Mouse (Mus musculus) kidney, embryonic 14.5 days (tissue): ENCODE data around the gene Zfp324. TPM values are rescaled to one million over a fixed set of nuclear protein-coding genes. Genes with fewer than 3 reads are reported as not detected.

Source experiments
- ATAC-seq: fragments of 200-750 bp; cut with Nextera tagmentation; 2 replicates; pipeline ENCODE4 v1.8.0; 2017; ENCODE audit warnings: moderate number of reproducible peaks, mild to moderate bottlenecking, moderate TSS enrichment, moderate library complexity; ENCODE audit not compliant: low FRiP score, low TSS enrichment
- H3K27ac ChIP-seq: fragments of 300-500 bp; sonication (generic); 2 replicates; pipeline ENCODE4 v1.5.1; 2014; ENCODE audit warnings: low read depth, mild to moderate bottlenecking, low read length, moderate library complexity, mixed read lengths
- H3K27me3 ChIP-seq: fragments of 300-500 bp; sonication (generic); 2 replicates; pipeline ENCODE4 v1.6.1; 2014; ENCODE audit warnings: mild to moderate bottlenecking, low read length; ENCODE audit not compliant: control insufficient read depth, insufficient read depth
- H3K36me3 ChIP-seq: fragments of 300-500 bp; sonication (generic); 2 replicates; pipeline ENCODE4 v1.6.1; 2014; ENCODE audit warnings: low read length, mixed read lengths; ENCODE audit not compliant: control insufficient read depth, insufficient read depth
- H3K4me1 ChIP-seq: fragments of 300-500 bp; sonication (generic); 2 replicates; pipeline ENCODE4 v1.6.1; 2014; ENCODE audit warnings: low read length, mixed read lengths; ENCODE audit not compliant: control insufficient read depth, insufficient read depth
- H3K4me2 ChIP-seq: fragments of 300-500 bp; sonication (generic); replicated peaks from 2 replicates; pipeline ENCODE4 v1.6.1; 2014; ENCODE audit warnings: low read depth, mild to moderate bottlenecking, low read length
- H3K4me3 ChIP-seq: fragments of 300-500 bp; sonication (generic); 2 replicates; pipeline ENCODE4 v1.5.1; 2014; ENCODE audit warnings: mild to moderate bottlenecking, low read length
- H3K9ac ChIP-seq: fragments of 300-500 bp; sonication (generic); 2 replicates; pipeline ENCODE4 v1.6.1; 2014; ENCODE audit warnings: low read depth, mild to moderate bottlenecking, low read length, moderate library complexity
- H3K9me3 ChIP-seq: fragments of 300-500 bp; sonication (generic); 2 replicates; pipeline ENCODE4 v1.6.1; 2016; ENCODE audit warnings: low read length; ENCODE audit not compliant: control insufficient read depth
- WGBS: fragments of 180-500 bp; shearing (Covaris S2); extraction: QIAGEN DNeasy Blood & Tissue Kit; methylation state at CpG from one replicate; pipeline ENCODE4 v1.1.7; 2014; 5-methylcytosine and 5-hydroxymethylcytosine counted together
- polyA plus RNA-seq: library from polyadenylated mRNA; unstranded; fragments of >200 nt; fragmentation: Nextera tagmentation; extraction: Ambion mirVana; gene quantifications from 2 replicates; pipeline ENCODE4 v1.2.1, GENCODE M21; 2014

Gene Zfp324
- polyA plus RNA-seq, 1 experiment from 2014 or later: 9.3 TPM

DNA sequence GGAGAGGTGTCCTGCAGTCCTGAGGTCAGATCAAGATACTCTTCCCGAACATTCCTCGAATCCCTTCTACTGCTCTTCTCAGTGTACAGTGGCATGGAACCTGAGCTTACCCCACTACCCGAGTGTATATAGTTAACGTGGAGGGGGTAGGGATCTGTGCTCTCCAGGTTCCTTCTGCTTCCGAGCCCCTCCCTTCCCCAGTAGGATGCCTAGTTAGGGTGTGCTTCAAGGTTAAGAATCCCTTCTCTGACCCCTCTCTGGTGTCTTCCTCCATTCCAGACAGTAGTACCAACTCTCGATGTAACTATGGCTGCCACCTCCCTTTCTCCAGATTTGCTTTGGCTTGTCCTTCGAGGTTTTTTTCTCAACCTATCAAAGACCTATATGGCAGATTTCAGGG, 14.7 kb downstream of the Zfp324 start:
- Histone ChIP-seq H3K9me3 (no peaks in the 10 kb centered on the region), H3K4me1 (0 out of 2 replicates have a peak, but pooled peaks cover 6% of the 10 kb centered on the region), H3K27ac (no peak overlapping the region), H3K4me3 (no peak overlapping the region), H3K36me3 (no peaks in the 10 kb centered on the region; the same call in 1 of the 2 replicates), H3K9ac (no peak overlapping the region), H3K4me2 (no peak overlapping the region), H3K27me3 (no peaks in the 10 kb centered on the region)
- 86% methylated on average over 7 of the region's 7 CpGs for WGBS
- ATAC-seq: no peak

DNA sequence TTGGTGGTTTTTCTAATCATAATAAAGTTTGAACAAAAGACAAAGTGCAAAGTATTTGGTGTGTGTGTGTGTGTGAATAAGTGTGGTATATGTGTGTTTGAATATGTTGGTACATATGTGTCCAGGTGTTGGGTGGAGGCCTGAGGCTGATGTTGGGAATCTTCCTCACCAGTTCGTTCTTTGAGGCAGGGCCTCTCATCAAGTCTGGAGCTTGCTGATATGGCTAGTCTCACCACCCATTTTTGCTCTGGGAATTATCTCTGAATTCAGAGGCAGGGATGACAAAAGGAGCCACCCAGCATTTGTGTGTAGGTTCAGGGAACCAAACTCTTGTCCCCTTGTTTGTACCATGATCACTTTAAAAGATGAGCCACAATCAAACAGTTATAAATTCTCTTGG, 20.1 kb downstream of the Zfp324 start:
- H3K36me3 ChIP-seq: no peaks in the 10 kb centered on the region; the same call in 1 of the 2 replicates
- no peak overlapping the region for H3K27ac ChIP-seq
- no peak overlapping the region for H3K9ac ChIP-seq

DNA sequence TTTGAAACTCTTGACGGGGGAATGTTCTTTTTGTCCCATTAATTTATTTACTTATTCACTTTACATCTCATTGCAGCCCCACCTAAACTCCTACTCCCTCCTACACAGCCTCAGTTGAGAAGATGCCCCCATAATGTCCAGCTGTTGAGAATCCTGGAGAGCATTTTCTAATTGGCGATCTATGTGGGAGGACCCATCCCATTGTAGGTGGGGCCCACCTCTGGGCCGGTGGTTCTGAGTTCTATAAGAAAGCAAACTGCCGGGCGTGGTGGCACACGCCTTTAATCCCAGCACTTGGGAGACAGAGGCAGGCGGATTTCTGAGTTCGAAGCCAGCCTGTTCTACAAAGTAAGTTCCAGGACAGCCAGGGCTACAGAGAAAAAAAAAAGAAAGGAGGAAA, 21.3 kb downstream of the Zfp324 start:
- H3K4me1 ChIP-seq: no peaks in the 10 kb centered on the region
- H3K9ac ChIP-seq: no peak overlapping the region
- 94% methylated on average over 8 of the region's 8 CpGs for WGBS
- H3K36me3 ChIP-seq: no peaks in the 10 kb centered on the region; the same call in 1 of the 2 replicates
- no peaks in the 10 kb centered on the region for H3K9me3 ChIP-seq
- no peak overlapping the region for H3K4me3 ChIP-seq
- H3K27ac ChIP-seq: no peak overlapping the region
- H3K27me3 ChIP-seq: no peaks in the 10 kb centered on the region
- ATAC-seq: no peak
- H3K4me2 ChIP-seq: no peak overlapping the region

More for the DNA sequence above, 20.1 kb downstream of the Zfp324 start:
- Histone ChIP-seq H3K27me3 (no peaks in the 10 kb centered on the region), H3K4me2 (no peak overlapping the region), H3K4me1 (no peaks in the 10 kb centered on the region), H3K9me3 (no peaks in the 10 kb centered on the region), H3K4me3 (no peak overlapping the region)
- ATAC-seq: no peak
- 89% methylated on average over 1 of the region's 1 CpGs for WGBS

DNA sequence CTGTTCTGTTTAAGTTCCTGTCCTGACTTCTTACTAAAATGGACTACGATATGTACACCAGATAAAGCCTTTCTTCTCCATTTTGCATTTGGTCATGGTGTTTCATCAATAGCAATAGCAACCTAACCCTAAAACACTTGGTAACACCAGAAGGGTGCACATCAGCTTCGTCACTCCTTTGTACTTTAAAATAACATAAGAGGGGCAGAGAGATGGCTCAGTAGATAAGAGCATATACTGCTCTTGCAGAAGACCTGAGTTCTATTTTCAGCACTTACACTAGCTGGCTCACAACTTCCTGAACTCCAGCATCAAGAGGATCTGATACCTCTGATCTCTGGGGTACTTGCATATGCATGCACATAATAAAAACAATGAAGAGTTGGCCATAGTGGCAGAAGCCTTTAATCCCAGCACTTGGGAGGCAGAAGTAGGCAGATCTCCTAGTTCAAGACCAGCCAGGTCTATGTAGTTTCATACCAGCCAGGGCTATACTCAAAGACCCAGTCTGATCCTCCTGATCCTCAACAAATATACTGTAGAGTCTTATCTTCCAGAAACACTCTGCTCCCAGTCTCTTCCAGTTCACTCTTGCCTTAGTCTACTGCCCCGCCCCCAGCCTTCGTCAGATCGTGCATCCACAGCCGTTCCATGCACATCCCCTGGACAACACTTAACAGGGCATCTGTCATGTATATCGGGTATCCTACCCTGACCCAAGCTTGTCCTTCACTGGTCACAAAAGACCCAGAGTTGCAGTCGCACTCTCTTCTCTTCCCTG, 22.0 kb downstream of the Zfp324 start:
- no peaks in the 10 kb centered on the region for H3K4me1 ChIP-seq
- no peak overlapping the region for H3K9ac ChIP-seq
- H3K9me3 ChIP-seq: no peaks in the 10 kb centered on the region
- no peak overlapping the region for H3K4me3 ChIP-seq
- no peak overlapping the region for H3K27ac ChIP-seq
- 84% methylated on average over 8 of the region's 8 CpGs for WGBS
- H3K4me2 ChIP-seq: no peak overlapping the region
- H3K27me3 ChIP-seq: no peaks in the 10 kb centered on the region
- ATAC-seq: no peak
- no peaks in the 10 kb centered on the region for H3K36me3 ChIP-seq

DNA sequence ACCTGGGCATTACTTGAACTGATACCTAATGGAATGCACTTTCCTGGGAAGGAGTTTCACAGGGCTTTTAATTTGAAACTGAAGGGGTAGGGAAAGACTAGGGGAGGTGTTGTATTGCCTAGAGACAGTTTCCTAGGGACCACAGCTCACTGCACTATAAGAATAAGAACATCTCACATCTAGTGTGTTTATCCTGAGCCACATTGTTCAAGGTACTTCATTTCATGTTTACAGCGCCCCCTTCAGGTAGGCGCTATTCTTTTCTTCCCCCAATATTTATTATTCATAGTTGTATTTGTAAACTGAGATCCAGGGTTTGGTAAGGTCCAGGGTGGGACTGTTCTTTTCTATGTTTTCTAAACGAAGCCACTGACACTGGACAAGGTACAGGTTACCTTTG, 26.6 kb downstream of the Zfp324 start:
- no peaks in the 10 kb centered on the region for H3K4me1 ChIP-seq
- H3K4me3 ChIP-seq: no peak overlapping the region
- H3K27me3 ChIP-seq: no peaks in the 10 kb centered on the region
- ATAC-seq: no peak
- H3K4me2 ChIP-seq: no peak overlapping the region
- no peaks in the 10 kb centered on the region for H3K9me3 ChIP-seq
- H3K36me3 ChIP-seq: no peaks in the 10 kb centered on the region
- 10% methylated on average over 3 of the region's 3 CpGs for whole genome bisulfite sequencing
- H3K9ac ChIP-seq: no peak overlapping the region
- no peak overlapping the region for H3K27ac ChIP-seq

DNA sequence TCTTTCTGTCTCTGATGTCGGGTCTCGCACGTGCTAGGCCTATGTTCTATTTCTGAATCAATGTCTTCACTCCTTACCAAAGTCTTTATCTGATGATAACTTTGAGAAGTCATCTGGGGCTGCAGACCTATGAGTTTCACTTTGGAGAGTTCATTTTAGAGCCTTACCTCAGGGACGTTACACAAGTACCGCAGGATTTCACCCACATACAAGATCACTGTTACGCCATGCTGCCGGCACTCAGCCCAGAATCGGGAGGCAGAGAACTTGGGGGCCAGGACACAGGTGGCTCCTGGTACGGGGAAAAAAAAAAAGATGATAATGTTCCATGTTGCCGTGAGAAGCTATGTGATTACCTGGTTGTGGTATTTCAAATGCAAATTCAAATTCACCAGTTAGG, 27.5 kb downstream of the Zfp324 start:
- WGBS: 85% methylated on average over 10 of the region's 10 CpGs
- H3K4me1 ChIP-seq: no peaks in the 10 kb centered on the region

DNA sequence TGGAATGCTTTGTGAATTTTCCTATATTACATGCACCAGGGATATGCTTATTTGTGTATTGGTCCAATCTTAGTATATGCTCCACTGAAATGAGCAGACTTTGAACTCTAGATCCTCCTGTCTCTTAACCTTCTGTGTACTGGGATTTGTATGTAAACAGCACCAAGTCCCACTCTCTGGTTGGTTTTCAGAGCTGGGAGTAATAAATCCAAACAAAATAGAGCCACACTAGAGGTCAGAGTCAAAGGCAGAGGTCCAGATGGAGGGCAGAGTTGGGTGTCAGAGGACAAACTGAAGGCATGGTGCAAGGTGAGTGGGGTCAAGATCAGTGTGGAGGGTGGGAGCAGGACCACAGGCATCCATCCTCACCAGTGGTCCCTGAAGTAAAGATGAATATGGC, 30.2 kb downstream of the Zfp324 start:
- H3K36me3 ChIP-seq: no peaks in the 10 kb centered on the region
- ATAC-seq: no peak

More for the DNA sequence above, 27.5 kb downstream of the Zfp324 start:
- Histone ChIP-seq H3K4me3 (no peak overlapping the region), H3K36me3 (no peaks in the 10 kb centered on the region), H3K27me3 (no peaks in the 10 kb centered on the region), H3K9ac (no peak overlapping the region), H3K4me2 (no peak overlapping the region), H3K9me3 (no peaks in the 10 kb centered on the region), H3K27ac (no peak overlapping the region)
- ATAC-seq: no peak

DNA sequence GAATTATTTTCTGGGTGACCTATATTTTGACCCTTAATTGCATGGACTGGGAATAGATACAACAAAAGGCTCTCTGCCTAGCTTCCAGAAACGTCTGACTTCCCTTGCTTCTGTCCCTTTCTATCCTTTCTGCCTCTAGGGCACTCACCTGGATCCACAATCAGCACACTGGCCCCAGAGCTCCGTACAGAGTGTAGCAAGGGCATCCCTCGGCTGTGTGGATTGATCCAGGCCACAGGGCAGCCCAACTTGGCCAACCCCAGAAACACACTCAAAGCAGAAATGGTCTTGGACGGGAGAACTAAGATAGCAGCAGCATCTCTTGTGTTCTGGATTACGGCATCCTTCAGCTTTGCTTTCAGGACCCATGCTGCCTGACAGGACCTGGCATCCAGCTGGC, 31.6 kb downstream of the Zfp324 start:
- no peak overlapping the region for H3K27ac ChIP-seq
- WGBS: 66% methylated on average over 5 of the region's 5 CpGs

More for the DNA sequence above, 30.2 kb downstream of the Zfp324 start:
- Histone ChIP-seq H3K4me3 (no peak overlapping the region), H3K27ac (no peak overlapping the region), H3K4me2 (no peak overlapping the region), H3K9me3 (no peaks in the 10 kb centered on the region), H3K27me3 (no peaks in the 10 kb centered on the region), H3K9ac (no peak overlapping the region), H3K4me1 (no peaks in the 10 kb centered on the region)

DNA sequence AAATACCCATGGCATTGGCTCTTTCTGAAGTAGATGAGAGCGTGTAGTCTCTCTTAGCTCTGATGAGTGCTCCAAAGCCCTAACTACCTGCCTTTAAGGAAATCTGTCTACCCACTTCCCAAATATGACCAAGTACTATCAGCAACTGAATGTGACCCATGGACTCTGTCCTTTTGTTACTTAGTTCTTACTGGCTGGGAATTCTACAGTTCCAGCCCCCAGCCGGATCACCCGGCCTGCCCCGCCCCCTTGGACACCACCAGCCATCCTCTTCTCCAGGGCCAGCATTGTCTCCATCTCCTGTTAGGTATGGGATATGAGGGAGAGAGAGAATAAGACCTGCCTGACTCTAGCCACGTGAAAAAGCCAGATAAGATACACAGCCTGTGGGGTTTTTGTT, 32.4 kb downstream of the Zfp324 start, which contains the start of gene Slc27a5:
Gene Slc27a5 (minus strand): TSS at position 140 of the 400 bp plus-strand sequence.
- no peak within 1 kb of the TSS for H3K4me2 ChIP-seq

More for the DNA sequence above, 31.6 kb downstream of the Zfp324 start:
- Histone ChIP-seq H3K4me2 (no peak overlapping the region), H3K27me3 (no peaks in the 10 kb centered on the region), H3K4me3 (no peak overlapping the region), H3K9me3 (no peaks in the 10 kb centered on the region), H3K4me1 (no peaks in the 10 kb centered on the region), H3K9ac (no peak overlapping the region), H3K36me3 (no peaks in the 10 kb centered on the region)
- no peak for ATAC-seq

More for the DNA sequence above, 32.4 kb downstream of the Zfp324 start, which contains the start of gene Slc27a5:
- Histone ChIP-seq H3K36me3 (no peaks in the 10 kb centered on the region), H3K9ac (no peak within 1 kb of the TSS), H3K4me3 (no peak within 1 kb of the TSS), H3K4me1 (no peaks in the 10 kb centered on the region), H3K9me3 (no peaks in the 10 kb centered on the region), H3K27ac (no peak within 1 kb of the TSS), H3K27me3 (no peaks in the 10 kb centered on the region)
- ATAC-seq: no peak
- WGBS: 76% methylated on average over 5 of the region's 5 CpGs
